Mouse (Mus musculus) olfactory bulb, adult 2 months (tissue): ENCODE measurements around the gene R3hdm4.

Experiments
- CTCF ChIP-seq: fragments of 200-500 bp; IDR thresholded peaks from 2 replicates; pipeline ENCODE4 v1.5.1; 2012; ENCODE audit warnings: low read depth, mild to moderate bottlenecking, low read length, moderate library complexity; ENCODE audit not compliant: insufficient read depth
- POLR2A ChIP-seq: fragments of 200-500 bp; IDR thresholded peaks from 2 replicates; pipeline ENCODE4 v1.6.1; 2012; ENCODE audit warnings: mild to moderate bottlenecking, low read depth, low read length, moderate library complexity; ENCODE audit not compliant: insufficient read depth

- TF ChIP-seq CTCF (no peak), POLR2A (no peak)
Measured at GRCm38 (mm10) chr10:79936911-79937441, 16.0 kb upstream of the R3hdm4 start.
